Comparison of ENCODE assay signal across 9 mouse cellular contexts in genomic region chr5:84417062-84417879, GRCm38 (mm10). TPM values are rescaled to one million over a fixed set of nuclear protein-coding genes. Genes with fewer than 3 reads are reported as not detected.
DNase-seq lines count a peak whose midpoint lies in the region; ATAC-seq lines count a peak whose summit lies in the region.
"Had no signal": no experiment of that assay in that cellular context is flagged by ENCODE, and none has a peak within 500 bp of the region (broad histone marks: within the 10 kb centered on the region; RNA-seq: fewer than 3 reads in every experiment).

TSS of gene Epha5 (minus strand) at chr5:84417382.

- ATAC-seq in intestine, embryonic 15.5 days, result peak; percentile 96
- ATAC-seq in monocyte, adult 5-6 weeks (replicated peaks; ENCODE audit: insufficient number of reproducible peaks, low FRiP score, low TSS enrichment, poor library complexity, severe bottlenecking), result no peak

- peak within 1 kb of the TSS; percentile 42 for H3K9ac ChIP-seq in intestine, embryonic 15.5 days

- H3K27me3 ChIP-seq in intestine, embryonic 15.5 days (replicated peaks), result peaks cover 25% of the 10 kb centered on the region
- H3K27me3 ChIP-seq in megakaryocyte, embryonic 14.5 days (replicated peaks), result peaks cover 39% of the 10 kb centered on the region

- peaks cover 9% of the 10 kb centered on the region; the same call in 1 of the 2 replicates for H3K4me1 ChIP-seq in intestine, embryonic 15.5 days (replicated peaks)
- H3K4me1 ChIP-seq in megakaryocyte, embryonic 14.5 days, result peaks cover 19% of the 10 kb centered on the region

- DNase-seq in adrenal gland, postnatal 10 days, result peak; percentile 78
- peak; percentile 81 to 88 for DNase-seq in cerebellum, postnatal 10 days
- peak; percentile 84 to 86 for DNase-seq in frontal cortex, postnatal 10 days (ENCODE audit: low spot score in 2 of 2)
- peak; percentile 83 to 89 for DNase-seq in left cerebral cortex, postnatal 10 days (ENCODE audit: extremely low spot score in 1 of 2, low spot score in 2 of 2)
- peak; percentile 93 to 94 for DNase-seq in right cerebral cortex, postnatal 10 days (ENCODE audit: low spot score in 2 of 2)

- WGBS in intestine, embryonic 15.5 days, result under 1% methylated on average over 38 of the region's 67 CpGs

- peak within 1 kb of the TSS; percentile 44; the same call in 1 of the 2 replicates for H3K27ac ChIP-seq in intestine, embryonic 15.5 days

- peak within 1 kb of the TSS; percentile 50 for H3K4me3 ChIP-seq in intestine, embryonic 15.5 days (replicated peaks)
- H3K4me3 ChIP-seq in megakaryocyte, embryonic 14.5 days (replicated peaks), result peak within 1 kb of the TSS; percentile 89
- H3K4me3 ChIP-seq: erythroblast, embryonic 14.5 days had no signal

- intact Hi-C loops in left cerebral cortex, postnatal 10 days (cut with DNase I), result loop anchor here (10.0 kb wide), 1 partner anchor 132 kb away; no protein-coding TSS in a partner anchor

- H3K36me3 ChIP-seq in intestine, embryonic 15.5 days, result no peaks in the 10 kb centered on the region
- H3K36me3 ChIP-seq in megakaryocyte, embryonic 14.5 days (replicated peaks; ENCODE audit: low read length), result no peaks in the 10 kb centered on the region

- H3K9me3 ChIP-seq in intestine, embryonic 15.5 days, result no peaks in the 10 kb centered on the region
- no peaks in the 10 kb centered on the region for H3K9me3 ChIP-seq in megakaryocyte, embryonic 14.5 days

- H3K4me2 ChIP-seq in intestine, embryonic 15.5 days (replicated peaks), result peak within 1 kb of the TSS; percentile 96

RNA-seq across cellular contexts. Expression of gene Epha5, which starts in this region (rescaled TPM):
- total RNA-seq in adrenal gland, postnatal 10 days (2021), result 1 to 10 TPM; 2.8 to 6.8 TPM
- polyA plus RNA-seq in intestine, embryonic 15.5 days (2015; fragmentation: Nextera tagmentation; extraction: Ambion mirVana), result 1.3 and 1.5 TPM in 2 replicates
- total RNA-seq in left cerebral cortex, postnatal 10 days (2021), result 100 to 1,000 TPM; 175 to 179 TPM
- polyA plus RNA-seq in megakaryocyte, embryonic 14.5 days (2012; ENCODE audit: insufficient read depth, low replicate concordance), result not detected in 2 replicates
- not detected in 3 replicates for total RNA-seq in monocyte, adult 5-6 weeks (2017)
- polyA plus RNA-seq: erythroblast, embryonic 14.5 days had no signal

Comparison
In these comparisons a context has a peak if more than half of its experiments do, and no peak if none do; other contexts are left out.
1. RNA of gene Epha5 (total RNA-seq): 175 to 179 TPM in left cerebral cortex, postnatal 10 days; 2.8 to 6.8 TPM in adrenal gland, postnatal 10 days and not detected in monocyte, adult 5-6 weeks; every median in the first group is over 10 times any median in the second.
2. Peak in every context shown above with its lines, with median percentiles within 50 percentile points of each other: DNase-seq.